Mouse (Mus musculus) liver, embryonic 18 days (tissue): ENCODE results near the gene Rasgrp1. TPM values are rescaled to one million over a fixed set of nuclear protein-coding genes. Genes with fewer than 3 reads are reported as not detected.

Experiments used
- polyA plus RNA-seq: library from polyadenylated mRNA; depleted of rRNA; stranded (reverse); fragments of >200 nt; gene quantifications from 2 replicates; pipeline ENCODE4 v1.2.3, GENCODE M21; 2012; rRNA removed

Gene Rasgrp1
- polyA plus RNA-seq = 0.74 and 0.84 TPM in 2 replicates

GRCm38 (mm10) chr2:117342547-117343239, at the start of gene Rasgrp1:
Gene Rasgrp1 (minus strand): TSS chr2:117343001.

GRCm38 (mm10) chr2:117249255-117250000, 93.4 kb downstream of the Rasgrp1 start, which contains the start of gene Fam98b:
Gene Fam98b (plus strand): TSS chr2:117249739.

Other genes with a start within 250 kb of the Rasgrp1 start
- gene Spred1, start 221.6 kb downstream of the Rasgrp1 start, polyA plus RNA-seq = 2.6 and 2.9 TPM in 2 replicates
- gene Fam98b, start 93.3 kb downstream of the Rasgrp1 start, polyA plus RNA-seq = 6.8 and 7.2 TPM in 2 replicates